Mouse (Mus musculus) layer of hippocampus, adult 2 months (tissue): ENCODE results near the gene Tln2. TPM values are rescaled to one million over a fixed set of nuclear protein-coding genes. Genes with fewer than 3 reads are reported as not detected.
A peak's percentile ranks its signal among the peaks of the same experiment; 100 is the strongest.

Source experiments
- DNase-seq, 2 experiments: peaks; one replicate each; pipeline ENCODE4 v3.0.0; 2022; ENCODE audit warnings: low spot score in 2 of 2
- H3K27ac ChIP-seq: fragments of 200-600 bp; 2 replicates; pipeline ENCODE4 v1.8.1; 2022
- H3K4me3 ChIP-seq: fragments of 200-600 bp; 2 replicates; pipeline ENCODE4 v1.8.1; 2022; ENCODE audit warnings: mild to moderate bottlenecking
- CTCF ChIP-seq: fragments of 200-600 bp; conservative IDR thresholded peaks from 2 replicates; pipeline ENCODE4 v1.8.1; 2022; ENCODE audit warnings: antibody characterized with exemption, mild to moderate bottlenecking, moderate library complexity
- total RNA-seq, 2 experiments: library from RNA; stranded (reverse); gene quantifications; 2 replicates each; pipeline ENCODE4 v1.2.3; 2021

The Tln2 gene
- total RNA-seq, 2 experiments from 2014 or later, result 95.2 to 101 TPM

- no peak overlapping the region for H3K4me3 ChIP-seq
- no peak for DNase-seq
- no peak for TF ChIP-seq CTCF
- H3K27ac ChIP-seq, result no peak overlapping the region
Measured at GRCm38 (mm10) chr9:67539776-67540706, 19.5 kb downstream of the Tln2 start.

- no peak overlapping the region for H3K27ac ChIP-seq
- no peak for DNase-seq
- no peak overlapping the region for H3K4me3 ChIP-seq
- TF ChIP-seq CTCF, result no peak
Measured at GRCm38 (mm10) chr9:67534420-67534819, 25.1 kb downstream of the Tln2 start.

- H3K27ac ChIP-seq, result no peak overlapping the region
Measured at GRCm38 (mm10) chr9:67533260-67533659, 26.2 kb downstream of the Tln2 start.

GRCm38 (mm10) chr9:67532631-67533030 lies 26.9 kb downstream of the Tln2 start:
- no peak for DNase-seq
- no peak overlapping the region for H3K27ac ChIP-seq
- no peak overlapping the region for H3K4me3 ChIP-seq
- no peak for TF ChIP-seq CTCF

More at GRCm38 (mm10) chr9:67533260-67533659, 26.2 kb downstream of the Tln2 start:
- no peak overlapping the region for H3K4me3 ChIP-seq
- DNase-seq, result no peak
- TF ChIP-seq CTCF, result no peak

GRCm38 (mm10) chr9:67529600-67529999 lies 29.9 kb downstream of the Tln2 start:
- no peak for DNase-seq
- Histone ChIP-seq H3K4me3 (no peak overlapping the region), H3K27ac (no peak overlapping the region)
- no peak for TF ChIP-seq CTCF

GRCm38 (mm10) chr9:67527726-67528125 lies 31.8 kb downstream of the Tln2 start:
- TF ChIP-seq CTCF, result no peak
- peak; percentile 28 to 42 for DNase-seq
- no peak overlapping the region for H3K27ac ChIP-seq

GRCm38 (mm10) chr9:67521736-67522135 lies 37.8 kb downstream of the Tln2 start:
- DNase-seq, result no peak
- no peak for TF ChIP-seq CTCF
- no peak overlapping the region for H3K27ac ChIP-seq

More at GRCm38 (mm10) chr9:67527726-67528125, 31.8 kb downstream of the Tln2 start:
- H3K4me3 ChIP-seq, result no peak overlapping the region

GRCm38 (mm10) chr9:67509510-67509909 lies 50.0 kb downstream of the Tln2 start:
- TF ChIP-seq CTCF, result no peak

More at GRCm38 (mm10) chr9:67521736-67522135, 37.8 kb downstream of the Tln2 start:
- no peak overlapping the region for H3K4me3 ChIP-seq

GRCm38 (mm10) chr9:67504669-67505260 lies 54.7 kb downstream of the Tln2 start:
- Histone ChIP-seq H3K4me3 (no peak overlapping the region), H3K27ac (no peak overlapping the region)
- no peak for TF ChIP-seq CTCF
- DNase-seq, result no peak

More at GRCm38 (mm10) chr9:67509510-67509909, 50.0 kb downstream of the Tln2 start:
- Histone ChIP-seq H3K4me3 (no peak overlapping the region), H3K27ac (no peak overlapping the region)
- DNase-seq, result no peak

GRCm38 (mm10) chr9:67501801-67502200 lies 57.7 kb downstream of the Tln2 start:
- no peak for TF ChIP-seq CTCF
- H3K27ac ChIP-seq, result no peak overlapping the region
- no peak for DNase-seq

GRCm38 (mm10) chr9:67496368-67496767 lies 63.1 kb downstream of the Tln2 start:
- no peak overlapping the region for H3K4me3 ChIP-seq
- DNase-seq, result peak; percentile 29 to 37
- no peak overlapping the region for H3K27ac ChIP-seq
- no peak for TF ChIP-seq CTCF

More at GRCm38 (mm10) chr9:67501801-67502200, 57.7 kb downstream of the Tln2 start:
- H3K4me3 ChIP-seq, result no peak overlapping the region

- no peak for DNase-seq
- TF ChIP-seq CTCF, result no peak
- H3K4me3 ChIP-seq, result no peak overlapping the region
- H3K27ac ChIP-seq, result no peak overlapping the region
Measured at GRCm38 (mm10) chr9:67495350-67495749, 64.2 kb downstream of the Tln2 start.

- Histone ChIP-seq H3K27ac (no peak overlapping the region), H3K4me3 (no peak overlapping the region)
- TF ChIP-seq CTCF, result no peak
- DNase-seq, result no peak
Measured at GRCm38 (mm10) chr9:67493876-67494552, 65.5 kb downstream of the Tln2 start.
